In the genomic region with DNA sequence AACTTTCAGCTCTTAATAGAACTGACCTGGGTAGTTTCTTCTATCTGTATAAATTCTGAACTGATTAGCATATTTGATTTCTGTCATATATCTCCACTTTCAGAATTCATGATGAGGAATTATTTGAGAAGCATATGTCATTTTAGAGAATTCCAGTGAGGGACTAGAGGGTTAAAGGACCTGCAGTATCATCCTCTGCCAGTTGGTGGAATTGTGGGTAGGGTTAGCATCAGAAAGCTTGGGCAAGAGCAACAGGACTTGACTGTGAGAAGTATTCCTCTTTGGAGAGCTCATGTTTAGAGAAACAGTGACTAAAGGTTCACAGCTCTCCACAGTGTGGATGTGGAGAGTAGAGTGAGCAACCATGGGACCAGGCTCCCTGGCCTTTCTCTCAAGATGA, we compare ENCODE assay signal across 11 mouse cellular contexts.
DNase-seq lines count a peak whose midpoint lies in the region; ATAC-seq and TF ChIP-seq lines count a peak whose summit lies in the region.
"Had no signal": no experiment of that assay in that cellular context is flagged by ENCODE, and none has a peak within 500 bp of the region (broad histone marks: within the 10 kb centered on the region; RNA-seq: fewer than 3 reads in every experiment).

No protein-coding gene starts in this region.

- H3K27ac ChIP-seq in forebrain, embryonic 11.5 days (ENCODE audit: low read depth, low read length) = no peak overlapping the region
- H3K27ac ChIP-seq in forebrain, embryonic 12.5 days = no peak overlapping the region
- no peak overlapping the region for H3K27ac ChIP-seq in liver, postnatal 0 days (ENCODE audit: low read depth)
- H3K27ac ChIP-seq in intestine, embryonic 16.5 days (ENCODE audit: low read length) = no peak overlapping the region
- H3K27ac ChIP-seq in embryonic facial prominence, embryonic 10.5 days (replicated peaks) = no peak overlapping the region
- H3K27ac ChIP-seq: hindbrain, embryonic 14.5 days had no signal

- no peak for TF ChIP-seq EP300 in liver, postnatal 0 days (IDR thresholded peaks at IDR 0.05; ENCODE audit: low read depth)

- peak; percentile 40 for DNase-seq in forebrain, embryonic 11.5 days (ENCODE audit: low spot score)
- DNase-seq in liver, postnatal 0 days = no peak
- DNase-seq in liver (no peak), 416B (ENCODE audit: low read depth) (peak; percentile 49)
- no peak for DNase-seq in embryonic facial prominence, embryonic 10.5 days (ENCODE audit: low spot score)
- DNase-seq: embryo, embryonic 11 days; kidney, postnatal 4 days had no signal

- H3K9ac ChIP-seq in forebrain, embryonic 11.5 days (ENCODE audit: low read length) = no peak overlapping the region
- H3K9ac ChIP-seq in forebrain, embryonic 12.5 days = no peak overlapping the region
- H3K9ac ChIP-seq in liver, postnatal 0 days (replicated peaks) = no peak overlapping the region
- no peak overlapping the region for H3K9ac ChIP-seq in intestine, embryonic 16.5 days (ENCODE audit: low read depth, low read length)
- H3K9ac ChIP-seq: hindbrain, embryonic 14.5 days had no signal

- peak; percentile 46 for TF ChIP-seq CTCF in liver, postnatal 0 days (IDR thresholded peaks at IDR 0.05; ENCODE audit: low read depth)

- no peaks in the 10 kb centered on the region for H3K27me3 ChIP-seq in forebrain, embryonic 11.5 days (ENCODE audit: control insufficient read depth, insufficient read depth, low read length)
- H3K27me3 ChIP-seq in forebrain, embryonic 12.5 days = no peaks in the 10 kb centered on the region
- H3K27me3 ChIP-seq in liver, postnatal 0 days (ENCODE audit: insufficient read depth, low read length) = no peaks in the 10 kb centered on the region
- H3K27me3 ChIP-seq in intestine, embryonic 16.5 days (replicated peaks; ENCODE audit: control insufficient read depth, insufficient read depth, low read length) = no peaks in the 10 kb centered on the region
- no peaks in the 10 kb centered on the region for H3K27me3 ChIP-seq in embryonic facial prominence, embryonic 10.5 days (replicated peaks; ENCODE audit: low read depth, poor library complexity, severe bottlenecking)

- H3K4me1 ChIP-seq in forebrain, embryonic 11.5 days (replicated peaks; ENCODE audit: control insufficient read depth, insufficient read depth, low read length) = peaks cover 2% of the 10 kb centered on the region; the same call in 1 of the 2 replicates
- H3K4me1 ChIP-seq in forebrain, embryonic 12.5 days = peaks cover 13% of the 10 kb centered on the region
- H3K4me1 ChIP-seq in liver, postnatal 0 days (ENCODE audit: insufficient read depth) = no peaks in the 10 kb centered on the region; the same call in 1 of the 2 replicates
- H3K4me1 ChIP-seq in intestine, embryonic 16.5 days (ENCODE audit: control insufficient read depth, insufficient read depth, low read length) = 0 out of 2 replicates have a peak, but pooled peaks cover 2% of the 10 kb centered on the region
- peaks cover 15% of the 10 kb centered on the region for H3K4me1 ChIP-seq in embryonic facial prominence, embryonic 10.5 days

- H3K36me3 ChIP-seq in forebrain, embryonic 11.5 days (ENCODE audit: control insufficient read depth, insufficient read depth, low read length) = no peaks in the 10 kb centered on the region
- H3K36me3 ChIP-seq in forebrain, embryonic 12.5 days (replicated peaks) = no peaks in the 10 kb centered on the region
- H3K36me3 ChIP-seq in liver, postnatal 0 days (replicated peaks; ENCODE audit: insufficient read depth, low read length) = no peaks in the 10 kb centered on the region
- no peaks in the 10 kb centered on the region for H3K36me3 ChIP-seq in intestine, embryonic 16.5 days (ENCODE audit: control insufficient read depth, insufficient read depth, low read length)
- H3K36me3 ChIP-seq in embryonic facial prominence, embryonic 10.5 days (replicated peaks) = no peaks in the 10 kb centered on the region

- ATAC-seq in forebrain, embryonic 11.5 days (replicated peaks; ENCODE audit: low FRiP score) = no peak
- no peak for ATAC-seq in forebrain, embryonic 12.5 days (ENCODE audit: low FRiP score)
- no peak for ATAC-seq in liver, postnatal 0 days
- ATAC-seq in common myeloid progenitor, adult 5-6 weeks (replicated peaks; ENCODE audit: low read depth, poor library complexity, severe bottlenecking) = peak; percentile 59; the same call in 1 of the 2 replicates
- ATAC-seq in intestine, embryonic 16.5 days = no peak

- no peak overlapping the region for H3K4me3 ChIP-seq in forebrain, embryonic 11.5 days (ENCODE audit: low read depth, low read length)
- H3K4me3 ChIP-seq in forebrain, embryonic 12.5 days (replicated peaks) = no peak overlapping the region
- H3K4me3 ChIP-seq in liver, postnatal 0 days (ENCODE audit: low read depth, low read length) = no peak overlapping the region
- no peak overlapping the region for H3K4me3 ChIP-seq in intestine, embryonic 16.5 days (ENCODE audit: low read length)
- no peak overlapping the region for H3K4me3 ChIP-seq in embryonic facial prominence, embryonic 10.5 days

- no peak overlapping the region for H3K4me2 ChIP-seq in forebrain, embryonic 11.5 days (ENCODE audit: low read depth, low read length, severe bottlenecking)
- no peak overlapping the region for H3K4me2 ChIP-seq in forebrain, embryonic 12.5 days
- H3K4me2 ChIP-seq in liver, postnatal 0 days (ENCODE audit: low read depth, low read length) = no peak overlapping the region
- no peak overlapping the region for H3K4me2 ChIP-seq in intestine, embryonic 16.5 days (ENCODE audit: low read depth, low read length)
- H3K4me2 ChIP-seq: hindbrain, embryonic 14.5 days had no signal

- no peaks in the 10 kb centered on the region for H3K9me3 ChIP-seq in forebrain, embryonic 11.5 days (ENCODE audit: control insufficient read depth, low read length)
- no peaks in the 10 kb centered on the region for H3K9me3 ChIP-seq in forebrain, embryonic 12.5 days
- no peaks in the 10 kb centered on the region for H3K9me3 ChIP-seq in liver, postnatal 0 days (ENCODE audit: low read length)
- H3K9me3 ChIP-seq in intestine, embryonic 16.5 days (ENCODE audit: control insufficient read depth, low read length) = no peaks in the 10 kb centered on the region
- no peaks in the 10 kb centered on the region for H3K9me3 ChIP-seq in embryonic facial prominence, embryonic 10.5 days

Comparison
In these comparisons a context has a peak if more than half of its experiments do, and no peak if none do; other contexts are left out.
1. DNase-seq: peak in forebrain, embryonic 11.5 days (single experiment) and 416B (single experiment); none in liver, postnatal 0 days (single experiment), liver (single experiment) and embryonic facial prominence, embryonic 10.5 days (single experiment).